Mouse (Mus musculus) bone marrow, adult 2 months (tissue): ENCODE results near the gene Lrtm1. TPM values are rescaled to one million over a fixed set of nuclear protein-coding genes. Genes with fewer than 3 reads are reported as not detected.

Experiments used
- H3K27ac ChIP-seq: fragments of 200-500 bp; 2 replicates; pipeline ENCODE4 v1.5.1; 2012; ENCODE audit warnings: low read depth, mild to moderate bottlenecking, control low read depth, inconsistent platforms, low read length; ENCODE audit not compliant: control insufficient read depth, poor library complexity, insufficient read depth
- H3K4me1 ChIP-seq: fragments of 200-500 bp; 2 replicates; pipeline ENCODE4 v1.6.1; 2011; ENCODE audit warnings: low read length; ENCODE audit not compliant: control insufficient read depth, insufficient read depth
- H3K4me3 ChIP-seq: fragments of 200-500 bp; replicated peaks from 2 replicates; pipeline ENCODE3; 2011; ENCODE audit warnings: mild to moderate bottlenecking, low read depth, low read length, control low read depth; ENCODE audit not compliant: control insufficient read depth
- CTCF ChIP-seq: fragments of 200-500 bp; IDR thresholded peaks from 2 replicates; pipeline ENCODE4 v1.5.1; 2011; ENCODE audit warnings: low read length, control low read depth; ENCODE audit not compliant: control insufficient read depth, insufficient read depth
- POLR2A ChIP-seq: fragments of 200-500 bp; IDR thresholded peaks from 2 replicates; pipeline ENCODE4 v1.6.1; 2011; ENCODE audit warnings: low read depth, mild to moderate bottlenecking, control low read depth, low read length, borderline replicate concordance; ENCODE audit not compliant: control insufficient read depth
- WGBS: fragments of 180-500 bp; shearing (Covaris S2); methylation state at CpG from one replicate; pipeline ENCODE4 v1.1.7; 2018; 5-methylcytosine and 5-hydroxymethylcytosine counted together
- polyA plus RNA-seq: library from polyadenylated mRNA; stranded (reverse); fragments of >200 nt; gene quantifications from 2 replicates; pipeline ENCODE4 v1.2.4, GENCODE M21; 2011; ENCODE audit warnings: low replicate concordance; ENCODE audit not compliant: missing spikeins, insufficient read depth, insufficient read length

Gene Lrtm1
- polyA plus RNA-seq = 0.62 TPM in 1 of 2 replicates, not detected in the other

DNA sequence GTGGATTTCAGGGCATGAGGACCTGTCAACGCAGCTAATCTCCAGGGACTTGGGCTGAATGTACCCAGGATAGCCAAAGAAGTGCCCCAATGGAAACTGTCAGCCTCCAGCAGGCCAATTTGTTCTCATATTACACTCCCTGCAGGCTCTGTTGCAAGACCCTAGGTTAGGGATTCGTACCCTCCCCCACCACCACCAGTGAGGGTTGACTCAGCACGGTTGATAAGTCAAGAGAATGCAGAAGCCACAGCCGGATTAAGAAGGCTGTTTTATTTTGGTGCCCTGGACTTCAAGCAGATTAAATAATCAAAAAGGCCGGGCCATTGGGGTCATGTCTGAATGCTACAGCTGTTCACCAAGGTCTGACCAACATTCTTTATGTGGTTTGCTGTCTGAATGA lies at the start of gene Lrtm1:
TSS of gene Lrtm1 (plus strand) at position 326 of the 400 bp plus-strand sequence.
- TF ChIP-seq POLR2A (no peak), CTCF (no peak)
- H3K4me3 ChIP-seq = no peak within 1 kb of the TSS
- H3K4me1 ChIP-seq = no peaks in the 10 kb centered on the region
- no peak within 1 kb of the TSS for H3K27ac ChIP-seq
- WGBS = 34% methylated on average over 5 of the region's 5 CpGs

DNA sequence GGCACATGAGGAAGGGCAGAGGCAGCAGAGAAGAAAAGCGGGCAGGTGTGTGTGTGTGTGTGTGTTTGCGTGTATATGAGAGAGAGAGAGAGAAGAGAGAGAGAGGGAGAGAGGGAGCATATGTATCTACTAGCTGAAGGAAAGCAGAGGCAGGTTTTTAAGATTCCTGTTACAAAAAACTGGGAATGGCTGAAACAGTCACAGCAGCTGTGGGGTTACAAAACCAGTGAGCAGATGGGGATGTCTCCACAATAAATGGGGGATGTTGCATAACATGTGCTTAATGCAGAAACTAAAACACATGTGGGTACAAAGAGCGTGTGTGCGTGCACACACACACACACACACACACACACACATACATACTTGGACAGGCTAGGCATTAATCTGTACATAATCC lies 48.8 kb upstream of the Lrtm1 start:
- H3K4me1 ChIP-seq = no peaks in the 10 kb centered on the region
- H3K27ac ChIP-seq = no peak overlapping the region
- TF ChIP-seq POLR2A = no peak
- no peak for TF ChIP-seq CTCF
- 76% methylated on average over 4 of the region's 4 CpGs for WGBS
- no peak overlapping the region for H3K4me3 ChIP-seq

GRCm38 (mm10) chr14:28972620-28973019 lies 45.4 kb upstream of the Lrtm1 start:
- no peaks in the 10 kb centered on the region for H3K4me1 ChIP-seq
- no peak overlapping the region for H3K27ac ChIP-seq
- WGBS = 68% methylated on average over 5 of the region's 5 CpGs
- H3K4me3 ChIP-seq = no peak overlapping the region
- no peak for TF ChIP-seq CTCF
- no peak for TF ChIP-seq POLR2A

- TF ChIP-seq POLR2A (no peak), CTCF (no peak)
- H3K4me1 ChIP-seq = no peaks in the 10 kb centered on the region
- H3K4me3 ChIP-seq = no peak overlapping the region
- no peak overlapping the region for H3K27ac ChIP-seq
- 69% methylated on average over 2 of the region's 2 CpGs for WGBS
These were observed 38.8 kb upstream of the Lrtm1 start for GRCm38 (mm10) chr14:28979230-28979629.

DNA sequence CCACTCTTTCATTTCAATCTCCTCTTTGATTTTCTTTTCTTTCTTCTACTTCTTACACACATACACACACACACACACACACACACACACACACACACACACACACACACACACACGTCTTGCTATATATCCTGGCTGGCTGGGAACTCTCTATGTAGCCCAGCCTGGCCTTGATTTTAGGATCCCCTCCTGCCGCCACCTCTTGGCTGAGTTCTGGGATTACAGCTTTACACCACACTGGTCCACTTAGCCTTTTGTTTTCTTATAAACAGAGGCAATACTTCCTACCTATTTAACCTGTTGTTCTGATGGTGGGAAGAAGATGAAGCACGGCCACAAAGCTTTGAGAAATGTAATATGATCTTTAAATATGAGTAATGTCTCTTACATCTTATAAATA lies 37.5 kb upstream of the Lrtm1 start:
- Histone ChIP-seq H3K27ac (no peak overlapping the region), H3K4me1 (no peaks in the 10 kb centered on the region), H3K4me3 (no peak overlapping the region)
- TF ChIP-seq CTCF (no peak), POLR2A (no peak)
- 47% methylated on average over 3 of the region's 3 CpGs for WGBS

- no peaks in the 10 kb centered on the region for H3K4me1 ChIP-seq
- no peak for TF ChIP-seq POLR2A
- TF ChIP-seq CTCF = no peak
- 58% methylated on average over 2 of the region's 2 CpGs for WGBS
- no peak overlapping the region for H3K4me3 ChIP-seq
- no peak overlapping the region for H3K27ac ChIP-seq
These were observed 33.7 kb upstream of the Lrtm1 start for GRCm38 (mm10) chr14:28984276-28984675.

- H3K27ac ChIP-seq = no peak overlapping the region
- no peaks in the 10 kb centered on the region for H3K4me1 ChIP-seq
- TF ChIP-seq POLR2A (no peak), CTCF (no peak)
- WGBS = 76% methylated on average over 7 of the region's 7 CpGs
- no peak overlapping the region for H3K4me3 ChIP-seq
These were observed 29.7 kb upstream of the Lrtm1 start for GRCm38 (mm10) chr14:28988211-28988900.

DNA sequence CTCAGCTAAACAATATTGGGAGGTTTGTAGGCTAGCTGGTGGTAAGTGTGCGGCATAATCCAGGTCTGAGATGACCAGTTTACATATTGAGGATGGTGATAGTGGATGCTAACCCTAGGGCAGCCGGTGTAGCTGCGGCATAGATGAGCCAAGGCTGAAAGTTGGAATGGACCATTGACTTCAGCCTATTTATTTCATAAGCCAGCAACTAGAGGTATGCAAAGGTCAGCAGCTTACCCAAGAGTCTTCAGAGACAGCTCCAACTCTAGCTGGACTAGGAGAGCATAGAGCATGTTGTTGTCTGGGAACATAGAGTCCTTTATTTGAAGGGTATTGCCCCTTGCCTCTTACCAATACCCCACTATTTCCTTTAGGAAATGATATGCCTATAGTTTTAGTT lies 21.4 kb upstream of the Lrtm1 start:
- Histone ChIP-seq H3K27ac (no peak overlapping the region), H3K4me3 (no peak overlapping the region), H3K4me1 (no peaks in the 10 kb centered on the region)
- 84% methylated on average over 3 of the region's 3 CpGs for WGBS
- TF ChIP-seq POLR2A (no peak), CTCF (no peak)
